Mouse (Mus musculus) liver, embryonic 14.5 days (tissue): ENCODE measurements at regions not wholly inside any gene's neighbourhood (a gene's known extent, or its start where the extent isn't known, plus 50 kb on each side); places are given as distances from the start of the nearest gene placed in this dataset.

ENCODE experiments used
- CTCF ChIP-seq: IDR thresholded peaks from 2 replicates; pipeline ENCODE4 v1.5.1; 2016; ENCODE audit warnings: antibody characterized with exemption, low read depth, control low read depth
- EP300 ChIP-seq: IDR thresholded peaks from 2 replicates; pipeline ENCODE4 v1.6.1; 2016; ENCODE audit warnings: antibody characterized with exemption, low read depth

DNA sequence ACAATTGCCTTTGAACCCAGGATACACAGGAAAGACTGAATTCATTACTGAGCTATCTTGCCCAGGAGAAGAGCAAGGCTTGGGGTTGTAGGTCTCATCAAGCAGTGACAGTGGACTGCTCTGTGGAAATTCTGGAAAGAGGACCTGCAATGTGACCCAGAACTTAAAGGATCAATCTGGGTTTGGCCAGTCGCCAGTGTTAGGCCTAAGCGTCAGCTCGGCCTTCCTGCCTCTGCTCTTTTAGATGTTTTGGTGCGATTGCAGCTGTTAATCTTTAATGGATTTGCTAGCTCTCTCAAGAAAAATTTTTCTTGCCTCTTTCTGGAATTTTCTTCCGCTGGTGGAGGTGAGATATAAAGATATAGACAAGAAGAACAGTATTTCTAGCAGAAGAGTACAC lies 81.2 kb downstream of the Car2 start:
- TF ChIP-seq CTCF (no peak), EP300 (no peak)
